Mouse (Mus musculus): ENCODE measurements at regions not wholly inside any gene's neighbourhood (a gene's known extent, or its start where the extent isn't known, plus 50 kb on each side); places are given as distances from the start of the nearest gene placed in this dataset.
A peak's percentile ranks its signal among the peaks of the same experiment; 100 is the strongest.

- no peak for DNase-seq
These were observed 2914.2 kb upstream of the Gm6569 start for GRCm38 (mm10) chr15:70920138-70920537.

- DNase-seq: peak; percentile 45
These were observed 2913.5 kb upstream of the Gm6569 start for GRCm38 (mm10) chr15:70920862-70921261.
